Mouse (Mus musculus) testis, adult 2 months (tissue): ENCODE data around the gene Pitpnm1.

Source experiments
- CTCF ChIP-seq: fragments of 200-500 bp; IDR thresholded peaks from 2 replicates; pipeline ENCODE4 v1.5.1; 2012; ENCODE audit warnings: low read depth, mild to moderate bottlenecking, inconsistent platforms, low read length, moderate library complexity; ENCODE audit not compliant: control insufficient read depth, insufficient read depth, insufficient replicate concordance
- POLR2A ChIP-seq: fragments of 200-500 bp; IDR thresholded peaks from 2 replicates; pipeline ENCODE4 v1.6.1; 2012; ENCODE audit warnings: low read depth, mild to moderate bottlenecking, inconsistent platforms, low read length, moderate library complexity; ENCODE audit not compliant: control insufficient read depth

- TF ChIP-seq CTCF (no peak), POLR2A (no peak)
These were observed 12.7 kb upstream of the Pitpnm1 start for GRCm38 (mm10) chr19:4087090-4087489.
